Mouse (Mus musculus) testis, adult 2 months (tissue): ENCODE measurements around the gene Lancl3. TPM values are rescaled to one million over a fixed set of nuclear protein-coding genes. Genes with fewer than 3 reads are reported as not detected.
"Not testable (repeated sequence)": the region's sequence is repeated elsewhere in the genome, so short reads cannot be mapped to it uniquely, and the experiment has no call there.

Source experiments
- H3K27ac ChIP-seq: fragments of 200-500 bp; 2 replicates; pipeline ENCODE4 v1.5.1; 2012; ENCODE audit warnings: low read depth, low read length; ENCODE audit not compliant: control insufficient read depth, insufficient read depth
- H3K27me3 ChIP-seq: fragments of 200-500 bp; 2 replicates; pipeline ENCODE4 v1.6.1; 2012; ENCODE audit warnings: mild to moderate bottlenecking, low read length, moderate library complexity; ENCODE audit not compliant: control insufficient read depth, insufficient read depth
- H3K36me3 ChIP-seq: fragments of 200-500 bp; 2 replicates; pipeline ENCODE4 v1.6.1; 2012; ENCODE audit warnings: mild to moderate bottlenecking, low read length; ENCODE audit not compliant: control insufficient read depth, insufficient read depth
- H3K4me1 ChIP-seq: fragments of 200-500 bp; 2 replicates; pipeline ENCODE4 v1.6.1; 2012; ENCODE audit warnings: low read length; ENCODE audit not compliant: control insufficient read depth, insufficient read depth
- H3K4me3 ChIP-seq: fragments of 200-500 bp; 2 replicates; pipeline ENCODE4 v1.5.1; 2012; ENCODE audit warnings: low read depth, mild to moderate bottlenecking, low read length, moderate library complexity, mixed read lengths; ENCODE audit not compliant: control insufficient read depth
- CTCF ChIP-seq: fragments of 200-500 bp; IDR thresholded peaks from 2 replicates; pipeline ENCODE4 v1.5.1; 2012; ENCODE audit warnings: low read depth, mild to moderate bottlenecking, inconsistent platforms, low read length, moderate library complexity; ENCODE audit not compliant: control insufficient read depth, insufficient read depth, insufficient replicate concordance
- POLR2A ChIP-seq: fragments of 200-500 bp; IDR thresholded peaks from 2 replicates; pipeline ENCODE4 v1.6.1; 2012; ENCODE audit warnings: low read depth, mild to moderate bottlenecking, inconsistent platforms, low read length, moderate library complexity; ENCODE audit not compliant: control insufficient read depth
- polyA plus RNA-seq: library from polyadenylated mRNA; depleted of rRNA; stranded (reverse); fragments of >200 nt; gene quantifications from 2 replicates; pipeline ENCODE4 v1.2.3, GENCODE M21; 2012; rRNA removed

The Lancl3 gene
- polyA plus RNA-seq, 1 experiment = 0.36 TPM

DNA sequence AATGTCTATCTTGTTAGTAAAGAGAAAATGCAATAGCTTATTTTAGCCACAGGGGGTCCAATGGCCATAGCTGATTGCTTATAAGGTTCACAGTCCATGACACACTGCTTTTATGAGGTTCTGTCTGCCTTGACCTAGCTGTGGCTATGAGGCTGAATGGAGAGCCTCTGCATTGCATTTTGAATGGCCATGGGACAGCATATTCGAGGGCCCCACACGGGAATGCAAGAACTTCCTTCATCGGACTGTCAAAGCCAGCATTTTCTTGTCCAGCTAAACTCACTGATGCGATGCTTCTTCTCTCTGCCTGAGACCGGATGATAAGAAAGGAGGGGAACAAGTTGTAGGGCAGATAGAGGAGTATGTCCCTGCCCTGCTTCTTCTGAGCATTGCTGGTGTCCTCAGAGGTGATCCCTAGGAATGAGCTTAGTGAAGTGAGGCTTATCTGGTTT lies 98.7 kb downstream of the Lancl3 start:
- Histone ChIP-seq H3K4me1 (no peaks in the 10 kb centered on the region), H3K27ac (no peak overlapping the region), H3K4me3 (no peak overlapping the region), H3K27me3 (no peaks in the 10 kb centered on the region), H3K36me3 (no peaks in the 10 kb centered on the region)
- TF ChIP-seq CTCF (no peak), POLR2A (no peak)

DNA sequence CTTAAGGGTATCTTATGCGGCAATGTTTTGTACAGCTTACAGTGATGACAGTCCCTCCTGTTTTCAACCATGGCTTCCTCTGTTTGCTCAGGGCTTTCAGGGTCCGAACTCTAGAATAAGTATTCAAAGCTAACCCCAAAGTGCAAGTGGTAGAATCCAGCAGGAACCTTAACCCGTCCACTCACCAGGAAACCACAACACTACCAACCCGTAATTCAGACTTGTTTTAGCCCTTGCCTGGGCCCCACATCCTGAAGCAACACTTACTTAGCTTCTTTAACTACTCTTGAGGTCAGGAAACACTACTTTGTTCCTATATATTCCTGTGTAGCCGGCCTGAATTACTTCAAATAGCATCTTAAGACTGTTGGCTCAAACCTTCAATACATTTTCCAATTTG lies 103.1 kb downstream of the Lancl3 start:
- no peaks in the 10 kb centered on the region for H3K27me3 ChIP-seq
- no peak for TF ChIP-seq CTCF
- no peak for TF ChIP-seq POLR2A
- H3K4me1 ChIP-seq = no peaks in the 10 kb centered on the region
- no peak overlapping the region for H3K27ac ChIP-seq
- H3K36me3 ChIP-seq = no peaks in the 10 kb centered on the region
- H3K4me3 ChIP-seq = no peak overlapping the region

DNA sequence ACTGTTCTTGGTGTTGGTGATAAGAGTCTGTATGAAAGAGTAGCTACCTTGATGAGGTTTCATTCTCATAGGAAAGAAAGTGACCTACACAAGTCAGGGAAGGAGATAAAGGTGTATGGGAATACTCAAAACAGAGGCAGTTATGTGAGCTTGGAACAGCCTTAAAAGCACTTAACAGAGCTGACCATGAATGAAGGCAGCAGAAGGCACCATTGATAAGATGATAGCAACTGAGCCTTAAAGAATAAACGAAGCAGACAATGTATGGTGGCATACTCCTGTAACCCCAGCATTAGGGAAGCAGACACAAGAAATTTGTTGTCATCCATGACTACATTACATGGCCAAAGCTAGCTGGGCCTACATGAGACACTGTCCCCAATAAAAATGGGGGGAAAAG lies 103.8 kb downstream of the Lancl3 start:
- H3K4me1 ChIP-seq = no peaks in the 10 kb centered on the region
- no peaks in the 10 kb centered on the region for H3K27me3 ChIP-seq
- no peaks in the 10 kb centered on the region for H3K36me3 ChIP-seq
- H3K27ac ChIP-seq = no peak overlapping the region
- no peak for TF ChIP-seq POLR2A
- TF ChIP-seq CTCF = no peak
- H3K4me3 ChIP-seq = no peak overlapping the region

DNA sequence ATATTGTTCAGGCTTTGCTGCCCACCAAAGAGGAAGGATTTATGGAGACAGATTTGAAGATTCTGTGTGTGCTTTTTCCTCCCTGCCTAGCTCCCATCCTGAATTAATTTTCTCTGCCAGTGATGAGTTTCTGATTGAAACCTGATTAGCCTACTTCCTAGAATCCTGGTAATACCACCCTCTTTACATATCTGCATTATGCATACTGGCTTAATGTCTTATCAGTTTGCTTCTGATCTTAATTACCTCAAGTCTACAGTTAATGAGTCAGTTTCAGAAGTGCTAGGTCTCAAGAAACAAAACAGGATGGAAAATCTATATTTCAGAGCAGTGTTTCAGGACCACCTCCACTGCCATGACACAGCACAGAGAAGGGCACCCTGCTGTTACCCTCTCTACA lies 116.8 kb downstream of the Lancl3 start:
- H3K4me3 ChIP-seq, H3K4me1 ChIP-seq, H3K27ac ChIP-seq, H3K36me3 ChIP-seq, H3K27me3 ChIP-seq: not testable (repeated sequence)

Other genes starting within 250 kb of the Lancl3 start
- 2.6 TPM in 1 of 2 replicates, not detected in the other for gene Fthl17b, start 236.9 kb upstream of the Lancl3 start, polyA plus RNA-seq
- 3.1 and 5.4 TPM in 2 replicates for gene Fthl17c, start 223.3 kb upstream of the Lancl3 start, polyA plus RNA-seq
- gene Fthl17d, start 213.1 kb upstream of the Lancl3 start, polyA plus RNA-seq = 2.0 and 3.0 TPM in 2 replicates
- gene Fthl17e, start 166.4 kb upstream of the Lancl3 start, polyA plus RNA-seq = 0.19 TPM in 2 replicates
- 0.53 and 2.3 TPM in 2 replicates for gene Fthl17f, start 136.9 kb upstream of the Lancl3 start, polyA plus RNA-seq
- 4.0 and 6.2 TPM in 2 replicates for gene 4930402K13Rik, start 95.3 kb upstream of the Lancl3 start, polyA plus RNA-seq
- not detected in 2 replicates for gene Gm14862, start 57.0 kb downstream of the Lancl3 start, polyA plus RNA-seq
- 4.7 and 5.6 TPM in 2 replicates for gene Xk, start 72.9 kb downstream of the Lancl3 start, polyA plus RNA-seq
- 44.8 and 88.7 TPM in 2 replicates for gene H2al1m, start 83.9 kb downstream of the Lancl3 start, polyA plus RNA-seq
- 58.4 and 134 TPM in 2 replicates for gene H2al1k, start 150.7 kb downstream of the Lancl3 start, polyA plus RNA-seq